Comparison of ENCODE assay signal across 8 mouse cellular contexts in the genomic region with DNA sequence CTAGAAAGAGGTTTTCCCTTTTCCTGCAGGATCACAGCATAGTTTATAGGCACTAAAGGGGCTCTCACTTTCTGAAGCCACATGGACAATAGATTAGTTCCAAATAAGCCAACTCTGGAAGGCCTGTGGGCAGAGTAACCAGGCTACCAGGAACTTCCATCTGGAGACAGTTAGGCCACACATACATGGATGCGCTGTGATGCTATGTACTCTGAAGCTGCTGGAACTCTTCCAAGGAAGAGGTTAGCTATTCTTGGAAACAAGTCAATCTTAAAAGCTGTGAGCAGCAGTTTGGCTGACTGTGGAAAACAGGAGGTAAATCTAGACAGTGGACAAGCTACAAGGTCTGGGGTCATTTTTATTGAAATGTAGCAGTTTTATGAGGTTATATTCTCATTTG. TPM values are rescaled to one million over a fixed set of nuclear protein-coding genes. Genes with fewer than 3 reads are reported as not detected.
A peak's percentile ranks its signal among the peaks of the same experiment; 100 is the strongest.
DNase-seq lines count a peak whose midpoint lies in the region; ATAC-seq and TF ChIP-seq lines count a peak whose summit lies in the region.

No protein-coding gene starts in this region.

- H3K27ac ChIP-seq in heart, embryonic 10.5 days, result peak overlapping the region; percentile 62
- peak overlapping the region; percentile 61 for H3K27ac ChIP-seq in neural tube, embryonic 15.5 days (replicated peaks)
- H3K27ac ChIP-seq in kidney, adult 2 months (ENCODE audit: insufficient read depth, low read depth, low read length), result peak overlapping the region; percentile 99

- H3K4me2 ChIP-seq in neural tube, embryonic 15.5 days, result no peak overlapping the region

- H3K36me3 ChIP-seq in heart, embryonic 10.5 days, result no peaks in the 10 kb centered on the region
- H3K36me3 ChIP-seq in neural tube, embryonic 15.5 days, result no peaks in the 10 kb centered on the region
- H3K36me3 ChIP-seq in kidney, adult 2 months (ENCODE audit: control insufficient read depth, insufficient read depth, low read length), result no peaks in the 10 kb centered on the region

- WGBS in heart, embryonic 10.5 days, result 32% methylated on average over 1 of the region's 1 CpGs
- WGBS in neural tube, embryonic 15.5 days, result 47% methylated on average over 1 of the region's 1 CpGs
- 23% methylated on average over 1 of the region's 1 CpGs for WGBS in kidney, adult 2 months

- intact Hi-C loops in left cerebral cortex, postnatal 36 days (cut with DNase I), result no loop called here

- no peak overlapping the region for H3K4me3 ChIP-seq in heart, embryonic 10.5 days
- H3K4me3 ChIP-seq in neural tube, embryonic 15.5 days (replicated peaks), result no peak overlapping the region
- H3K4me3 ChIP-seq in kidney, adult 2 months (ENCODE audit: insufficient read depth, low read depth, low read length), result no peak overlapping the region

- no peak for TF ChIP-seq POLR2A in kidney, adult 2 months (IDR thresholded peaks at IDR 0.05; ENCODE audit: low read depth, low read length)

- H3K9ac ChIP-seq in neural tube, embryonic 15.5 days (replicated peaks), result no peak overlapping the region

- no peak for DNase-seq in heart, embryonic 10.5 days (ENCODE audit: low spot score)
- no peak for DNase-seq in heart, adult 11 months
- DNase-seq in neural tube, embryonic 10.5 days (ENCODE audit: extremely low spot score, low spot score), result no peak
- DNase-seq in kidney, adult 2 months, result peak; percentile 93
- DNase-seq in thymus, postnatal 0 days (ENCODE audit: low spot score), result no peak
- DNase-seq in left cerebral cortex, postnatal 36 days (ENCODE audit: low spot score in 2 of 2), result no peak
- no peak for DNase-seq in frontal cortex, postnatal 14 days (ENCODE audit: low spot score in 2 of 2)

- ATAC-seq in neural tube, embryonic 15.5 days (ENCODE audit: low FRiP score), result no peak; the same call in 1 of the 2 replicates

- H3K9me3 ChIP-seq in heart, embryonic 10.5 days, result no peaks in the 10 kb centered on the region
- no peaks in the 10 kb centered on the region for H3K9me3 ChIP-seq in neural tube, embryonic 15.5 days (replicated peaks)

- H3K27me3 ChIP-seq in heart, embryonic 10.5 days (ENCODE audit: insufficient read depth, poor library complexity, severe bottlenecking), result no peaks in the 10 kb centered on the region
- H3K27me3 ChIP-seq in neural tube, embryonic 15.5 days (replicated peaks), result no peaks in the 10 kb centered on the region
- no peaks in the 10 kb centered on the region for H3K27me3 ChIP-seq in kidney, adult 2 months (replicated peaks; ENCODE audit: control insufficient read depth, insufficient read depth, low read length)

- H3K4me1 ChIP-seq in heart, embryonic 10.5 days, result peaks cover 46% of the 10 kb centered on the region
- H3K4me1 ChIP-seq in neural tube, embryonic 15.5 days, result no peaks in the 10 kb centered on the region
- peaks cover 24% of the 10 kb centered on the region for H3K4me1 ChIP-seq in kidney, adult 2 months (ENCODE audit: control insufficient read depth, insufficient read depth, low read length)

- no peak for TF ChIP-seq CTCF in kidney, adult 2 months (conservative IDR thresholded peaks at IDR 0.05; ENCODE audit: insufficient read depth, insufficient read length, low read depth, low read length)

RNA-seq across cellular contexts. Expression of a gene that starts 46.9 kb away (rescaled TPM):
- polyA plus RNA-seq in heart, embryonic 10.5 days (2016; fragmentation: Nextera tagmentation; extraction: Ambion mirVana), result 30.1 and 39.6 TPM in 2 replicates
- polyA plus RNA-seq in neural tube, embryonic 15.5 days (2015; fragmentation: Nextera tagmentation; extraction: Ambion mirVana), result 11.0 and 19.4 TPM in 2 replicates
- 124 and 126 TPM in 2 replicates for polyA plus RNA-seq in kidney, adult 2 months (2012; rRNA removed)
- polyA plus RNA-seq in thymus, postnatal 0 days (2015; fragmentation: Nextera tagmentation; extraction: Ambion mirVana), result 37.6 and 41.5 TPM in 2 replicates
- 10 to 100 TPM; 39.4 to 43.5 TPM for total RNA-seq in left cerebral cortex, postnatal 36 days (2021)
